Mouse (Mus musculus) limb, embryonic 11.5 days (tissue): ENCODE data around the gene Dtd1. TPM values are rescaled to one million over a fixed set of nuclear protein-coding genes. Genes with fewer than 3 reads are reported as not detected.

Source experiments
- ATAC-seq: fragments of 200-750 bp; cut with Nextera tagmentation; 2 replicates; pipeline ENCODE4 v1.8.0; 2017; ENCODE audit warnings: low read depth; ENCODE audit not compliant: insufficient number of reproducible peaks, low FRiP score, low TSS enrichment
- DNase-seq: peaks from one replicate; pipeline ENCODE4 v3.0.0-alpha.2; 2015; ENCODE audit warnings: low spot score
- H3K27ac ChIP-seq: fragments of 300-500 bp; sonication (generic); replicated peaks from 2 replicates; pipeline ENCODE4 v1.5.1; 2014; ENCODE audit warnings: low read depth, mild to moderate bottlenecking, low read length
- H3K27me3 ChIP-seq: fragments of 300-500 bp; sonication (generic); 2 replicates; pipeline ENCODE4 v1.6.1; 2014; ENCODE audit warnings: mild to moderate bottlenecking, low read length, mixed read lengths; ENCODE audit not compliant: control insufficient read depth, insufficient read depth
- H3K36me3 ChIP-seq: fragments of 300-500 bp; sonication (generic); 2 replicates; pipeline ENCODE4 v1.6.1; 2014; ENCODE audit warnings: mild to moderate bottlenecking, low read length, moderate library complexity, mixed read lengths; ENCODE audit not compliant: control insufficient read depth, insufficient read depth
- H3K4me1 ChIP-seq: fragments of 300-500 bp; sonication (generic); 2 replicates; pipeline ENCODE4 v1.6.1; 2014; ENCODE audit warnings: low read length, mixed read lengths; ENCODE audit not compliant: control insufficient read depth, insufficient read depth
- H3K4me2 ChIP-seq: fragments of 300-500 bp; sonication (generic); 2 replicates; pipeline ENCODE4 v1.6.1; 2014; ENCODE audit warnings: low read depth, mild to moderate bottlenecking, moderate library complexity; ENCODE audit not compliant: severe bottlenecking
- H3K4me3 ChIP-seq: fragments of 300-500 bp; sonication (generic); 2 replicates; pipeline ENCODE4 v1.5.1; 2014; ENCODE audit warnings: low read depth, low read length
- H3K9ac ChIP-seq: fragments of 300-500 bp; sonication (generic); 2 replicates; pipeline ENCODE4 v1.6.1; 2014; ENCODE audit warnings: mild to moderate bottlenecking, low read length
- H3K9me3 ChIP-seq: fragments of 300-500 bp; sonication (generic); 2 replicates; pipeline ENCODE4 v1.6.1; 2016; ENCODE audit warnings: low read length; ENCODE audit not compliant: control insufficient read depth
- WGBS: fragments of 180-500 bp; shearing (Covaris S2); extraction: QIAGEN DNeasy Blood & Tissue Kit; methylation state at CpG from one replicate; pipeline ENCODE4 v1.1.7; 2014; 5-methylcytosine and 5-hydroxymethylcytosine counted together
- polyA plus RNA-seq: library from polyadenylated mRNA; unstranded; fragments of >200 nt; fragmentation: Nextera tagmentation; extraction: Ambion mirVana; gene quantifications from 2 replicates; pipeline ENCODE4 v1.2.1, GENCODE M21; 2014

Dtd1 gene
- polyA plus RNA-seq, 1 experiment from 2014 or later: 40.7 TPM

- no peaks in the 10 kb centered on the region for H3K27me3 ChIP-seq
- no peak overlapping the region for H3K4me3 ChIP-seq
- H3K4me2 ChIP-seq: no peak overlapping the region
- no peak overlapping the region for H3K9ac ChIP-seq
- ATAC-seq: no peak
- H3K36me3 ChIP-seq: no peaks in the 10 kb centered on the region
- no peak overlapping the region for H3K27ac ChIP-seq
- no peaks in the 10 kb centered on the region for H3K9me3 ChIP-seq
- no peaks in the 10 kb centered on the region for H3K4me1 ChIP-seq
- 83% methylated on average over 2 of the region's 2 CpGs for WGBS
- DNase-seq: no peak
These were observed 35.0 kb downstream of the Dtd1 start for GRCm38 (mm10) chr2:144634729-144635128.

GRCm38 (mm10) chr2:144635644-144636320, 36.1 kb downstream of the Dtd1 start:
- DNase-seq (peak; percentile 77), ATAC-seq (peak; percentile 64; the same call in 1 of the 2 replicates)
- no peaks in the 10 kb centered on the region for H3K27me3 ChIP-seq
- no peaks in the 10 kb centered on the region for H3K9me3 ChIP-seq
- no peaks in the 10 kb centered on the region for H3K4me1 ChIP-seq
- H3K27ac ChIP-seq: no peak overlapping the region
- H3K9ac ChIP-seq: no peak overlapping the region
- 23% methylated on average over 5 of the region's 5 CpGs for WGBS
- H3K4me3 ChIP-seq: no peak overlapping the region
- H3K36me3 ChIP-seq: no peaks in the 10 kb centered on the region
- no peak overlapping the region for H3K4me2 ChIP-seq

GRCm38 (mm10) chr2:144637204-144637603, 37.5 kb downstream of the Dtd1 start:
- Histone ChIP-seq H3K4me1 (no peaks in the 10 kb centered on the region), H3K27me3 (no peaks in the 10 kb centered on the region), H3K4me2 (no peak overlapping the region), H3K27ac (no peak overlapping the region), H3K4me3 (no peak overlapping the region), H3K9me3 (no peaks in the 10 kb centered on the region), H3K9ac (no peak overlapping the region), H3K36me3 (no peaks in the 10 kb centered on the region)
- DNase-seq: no peak
- 90% methylated on average over 4 of the region's 4 CpGs for WGBS
- ATAC-seq: no peak

- H3K27ac ChIP-seq: no peak overlapping the region
- no peaks in the 10 kb centered on the region for H3K27me3 ChIP-seq
- DNase-seq: no peak
- H3K9me3 ChIP-seq: no peaks in the 10 kb centered on the region
- no peak for ATAC-seq
- no peak overlapping the region for H3K9ac ChIP-seq
- no peaks in the 10 kb centered on the region for H3K4me1 ChIP-seq
- no peaks in the 10 kb centered on the region for H3K36me3 ChIP-seq
- H3K4me3 ChIP-seq: no peak overlapping the region
- WGBS: 88% methylated on average over 12 of the region's 12 CpGs
- H3K4me2 ChIP-seq: no peak overlapping the region
These were observed 38.1 kb downstream of the Dtd1 start for GRCm38 (mm10) chr2:144637671-144638395.

- ATAC-seq (no peak), DNase-seq (peak; percentile 39)
- H3K9ac ChIP-seq: no peak overlapping the region
- no peaks in the 10 kb centered on the region for H3K9me3 ChIP-seq
- H3K27ac ChIP-seq: no peak overlapping the region
- H3K4me3 ChIP-seq: no peak overlapping the region
- WGBS: 78% methylated on average over 4 of the region's 4 CpGs
- H3K27me3 ChIP-seq: no peaks in the 10 kb centered on the region
- no peaks in the 10 kb centered on the region for H3K36me3 ChIP-seq
- H3K4me1 ChIP-seq: no peaks in the 10 kb centered on the region
- H3K4me2 ChIP-seq: no peak overlapping the region
These were observed 39.0 kb downstream of the Dtd1 start for GRCm38 (mm10) chr2:144638719-144639118.

- Histone ChIP-seq H3K9ac (no peak overlapping the region), H3K27me3 (no peaks in the 10 kb centered on the region), H3K27ac (no peak overlapping the region), H3K9me3 (no peaks in the 10 kb centered on the region), H3K36me3 (no peaks in the 10 kb centered on the region), H3K4me1 (no peaks in the 10 kb centered on the region), H3K4me2 (no peak overlapping the region), H3K4me3 (no peak overlapping the region)
- DNase-seq (no peak), ATAC-seq (no peak)
- 80% methylated on average over 7 of the region's 7 CpGs for WGBS
These were observed 40.4 kb downstream of the Dtd1 start for GRCm38 (mm10) chr2:144640101-144640500.

GRCm38 (mm10) chr2:144641991-144642390, 42.3 kb downstream of the Dtd1 start:
- WGBS: 91% methylated on average over 4 of the region's 4 CpGs

GRCm38 (mm10) chr2:144646360-144646759, 46.7 kb downstream of the Dtd1 start:
- no peaks in the 10 kb centered on the region for H3K4me1 ChIP-seq
- 72% methylated on average over 10 of the region's 10 CpGs for WGBS
- H3K4me3 ChIP-seq: no peak overlapping the region
- H3K9ac ChIP-seq: no peak overlapping the region
- no peaks in the 10 kb centered on the region for H3K27me3 ChIP-seq
- DNase-seq (no peak), ATAC-seq (no peak)
- H3K36me3 ChIP-seq: no peaks in the 10 kb centered on the region
- no peak overlapping the region for H3K4me2 ChIP-seq
- H3K27ac ChIP-seq: no peak overlapping the region
- no peaks in the 10 kb centered on the region for H3K9me3 ChIP-seq

More at GRCm38 (mm10) chr2:144641991-144642390, 42.3 kb downstream of the Dtd1 start:
- Histone ChIP-seq H3K4me3 (no peak overlapping the region), H3K27me3 (no peaks in the 10 kb centered on the region), H3K9ac (no peak overlapping the region), H3K4me2 (no peak overlapping the region), H3K9me3 (no peaks in the 10 kb centered on the region), H3K27ac (no peak overlapping the region), H3K4me1 (no peaks in the 10 kb centered on the region), H3K36me3 (no peaks in the 10 kb centered on the region)
- ATAC-seq (no peak), DNase-seq (no peak)
